Mouse (Mus musculus) heart, adult 2 months (tissue): ENCODE measurements around the gene Usp7.

ENCODE experiments used
- CTCF ChIP-seq: fragments of 200-600 bp; IDR thresholded peaks from 2 replicates; pipeline ENCODE4 v1.8.1; 2022; ENCODE audit warnings: antibody characterized with exemption, mild to moderate bottlenecking, moderate library complexity
- POLR2A ChIP-seq: fragments of 200-500 bp; IDR thresholded peaks from 2 replicates; pipeline ENCODE4 v1.6.1; 2011; ENCODE audit warnings: mild to moderate bottlenecking, low read depth, low read length, control low read depth; ENCODE audit not compliant: insufficient read depth

DNA sequence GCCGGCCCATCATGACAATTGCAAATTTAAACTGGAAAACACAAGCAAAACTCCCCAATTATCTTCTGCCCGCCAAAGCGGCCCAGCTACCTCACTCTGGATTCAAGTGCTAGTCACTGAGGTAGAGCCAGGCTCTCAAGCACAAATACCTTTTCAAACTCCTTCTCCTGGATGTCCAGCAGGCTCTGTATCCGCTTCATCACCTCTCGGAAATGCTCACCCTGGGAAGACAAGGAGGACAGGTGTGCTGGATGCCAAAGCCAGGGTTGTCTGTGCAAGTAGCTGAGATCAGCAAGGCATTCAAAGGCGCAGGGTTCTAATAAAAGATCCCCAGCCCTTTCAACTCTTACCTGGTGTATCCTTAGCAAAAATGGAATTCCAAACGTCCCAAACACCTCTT lies 100.9 kb downstream of the Usp7 start:
- TF ChIP-seq CTCF (no peak), POLR2A (no peak)
